25 mouse cellular contexts compared by ENCODE assay signal in genomic region chr17:83681977-83682376, GRCm38 (mm10). TPM values are rescaled to one million over a fixed set of nuclear protein-coding genes. Genes with fewer than 3 reads are reported as not detected.
DNase-seq lines count a peak whose midpoint lies in the region; ATAC-seq lines count a peak whose summit lies in the region.
"Had no signal": no experiment of that assay in that cellular context is flagged by ENCODE, and none has a peak within 500 bp of the region (broad histone marks: within the 10 kb centered on the region; RNA-seq: fewer than 3 reads in every experiment).

No protein-coding gene starts in this region.

- no peak overlapping the region for H3K4me2 ChIP-seq in liver, embryonic 13.5 days
- no peak overlapping the region for H3K4me2 ChIP-seq in liver, embryonic 11.5 days
- H3K4me2 ChIP-seq in neural tube, embryonic 15.5 days = no peak overlapping the region
- H3K4me2 ChIP-seq: embryonic facial prominence, embryonic 12.5 days; forebrain, embryonic 13.5 days; forebrain, embryonic 15.5 days had no signal

- peak; percentile 74 for ATAC-seq in frontal cortex, adult (ENCODE audit: low TSS enrichment)
- no peak for ATAC-seq in liver, embryonic 13.5 days (ENCODE audit: low read depth)
- ATAC-seq in liver, embryonic 11.5 days (replicated peaks; ENCODE audit: low FRiP score) = no peak
- ATAC-seq in neural tube, embryonic 15.5 days (ENCODE audit: low FRiP score) = no peak
- ATAC-seq: activated CD4-positive, CD25-positive, alpha-beta regulatory T cell, adult 4 months; CD4-positive, CD25-positive, alpha-beta regulatory T cell, adult 4 months; forebrain, embryonic 13.5 days; forebrain, embryonic 15.5 days had no signal

- DNase-seq in frontal cortex, postnatal 14 days (ENCODE audit: low spot score in 2 of 2) = no peak
- no peak for DNase-seq in liver, embryonic 13.5 days
- DNase-seq in liver, embryonic 11.5 days (ENCODE audit: low spot score) = no peak
- no peak for DNase-seq in neural tube, embryonic 10.5 days (ENCODE audit: extremely low spot score, low spot score)
- DNase-seq in T-cell, adult 2 months (ENCODE audit: low spot score) = no peak
- DNase-seq: adrenal gland, adult 8-10 months; adrenal gland, postnatal 14 days; adrenal gland, postnatal 36 days; B cell, adult 2 months; cerebellum, adult 11-12 months; cerebellum, adult 2 months; cerebellum, adult 9-10 months; cerebellum, postnatal 10 days; cerebellum, postnatal 25 days had no signal

- H3K4me3 ChIP-seq in liver, embryonic 13.5 days (replicated peaks) = no peak overlapping the region
- no peak overlapping the region for H3K4me3 ChIP-seq in liver, embryonic 11.5 days (ENCODE audit: low read depth, low read length)
- H3K4me3 ChIP-seq in neural tube, embryonic 15.5 days (replicated peaks) = no peak overlapping the region
- H3K4me3 ChIP-seq: embryonic facial prominence, embryonic 10.5 days; embryonic facial prominence, embryonic 12.5 days; forebrain, embryonic 13.5 days; forebrain, embryonic 15.5 days had no signal

- H3K36me3 ChIP-seq in liver, embryonic 13.5 days = no peaks in the 10 kb centered on the region
- no peaks in the 10 kb centered on the region for H3K36me3 ChIP-seq in liver, embryonic 11.5 days (ENCODE audit: control insufficient read depth, insufficient read depth, low read length)
- no peaks in the 10 kb centered on the region for H3K36me3 ChIP-seq in neural tube, embryonic 15.5 days
- H3K36me3 ChIP-seq: embryonic facial prominence, embryonic 10.5 days; embryonic facial prominence, embryonic 12.5 days; forebrain, embryonic 15.5 days had no signal

- 0 out of 2 replicates have a peak, but pooled peaks cover 2% of the 10 kb centered on the region for H3K9me3 ChIP-seq in liver, embryonic 13.5 days (replicated peaks)
- no peaks in the 10 kb centered on the region for H3K9me3 ChIP-seq in liver, embryonic 11.5 days (ENCODE audit: control insufficient read depth, low read length)
- no peaks in the 10 kb centered on the region for H3K9me3 ChIP-seq in neural tube, embryonic 15.5 days (replicated peaks)
- H3K9me3 ChIP-seq: embryonic facial prominence, embryonic 10.5 days; embryonic facial prominence, embryonic 12.5 days; forebrain, embryonic 15.5 days had no signal

- 0 out of 2 replicates have a peak overlapping the region, but pooled peaks have one; percentile 22 for H3K9ac ChIP-seq in liver, embryonic 13.5 days
- no peak overlapping the region for H3K9ac ChIP-seq in liver, embryonic 11.5 days (ENCODE audit: low read depth, low read length)
- H3K9ac ChIP-seq in neural tube, embryonic 15.5 days (replicated peaks) = no peak overlapping the region
- H3K9ac ChIP-seq: embryonic facial prominence, embryonic 12.5 days; forebrain, embryonic 13.5 days; forebrain, embryonic 15.5 days had no signal

- WGBS in liver, embryonic 13.5 days (ENCODE audit: insufficient replicate concordance) = 65% methylated on average over 7 of the region's 7 CpGs
- 62% methylated on average over 7 of the region's 7 CpGs for WGBS in liver, embryonic 11.5 days
- WGBS in neural tube, embryonic 15.5 days = 26% methylated on average over 7 of the region's 7 CpGs

- no peaks in the 10 kb centered on the region for H3K27me3 ChIP-seq in liver, embryonic 13.5 days
- no peaks in the 10 kb centered on the region for H3K27me3 ChIP-seq in liver, embryonic 11.5 days (replicated peaks; ENCODE audit: control insufficient read depth, insufficient read depth, low read length)
- no peaks in the 10 kb centered on the region for H3K27me3 ChIP-seq in neural tube, embryonic 15.5 days (replicated peaks)
- H3K27me3 ChIP-seq: CH12.LX; embryonic facial prominence, embryonic 12.5 days; forebrain, embryonic 13.5 days; forebrain, embryonic 15.5 days had no signal

- peaks cover 32% of the 10 kb centered on the region for H3K4me1 ChIP-seq in liver, embryonic 13.5 days (replicated peaks)
- H3K4me1 ChIP-seq in liver, embryonic 11.5 days (replicated peaks; ENCODE audit: control insufficient read depth, insufficient read depth, low read length) = no peaks in the 10 kb centered on the region; the same call in 1 of the 2 replicates
- no peaks in the 10 kb centered on the region for H3K4me1 ChIP-seq in neural tube, embryonic 15.5 days
- H3K4me1 ChIP-seq: embryonic facial prominence, embryonic 10.5 days; embryonic facial prominence, embryonic 12.5 days; forebrain, embryonic 13.5 days; forebrain, embryonic 15.5 days had no signal

- H3K27ac ChIP-seq in liver, embryonic 13.5 days = no peak overlapping the region
- no peak overlapping the region for H3K27ac ChIP-seq in liver, embryonic 11.5 days (ENCODE audit: low read depth, low read length)
- H3K27ac ChIP-seq in neural tube, embryonic 15.5 days (replicated peaks) = 0 out of 2 replicates have a peak overlapping the region, but pooled peaks have one; percentile 23
- H3K27ac ChIP-seq: embryonic facial prominence, embryonic 10.5 days; embryonic facial prominence, embryonic 12.5 days; forebrain, embryonic 13.5 days; forebrain, embryonic 15.5 days had no signal

RNA-seq across cellular contexts. Expression of gene Mta3, which starts 24.0 kb away (rescaled TPM):
- polyA plus RNA-seq in liver, embryonic 13.5 days (2015; fragmentation: Nextera tagmentation; extraction: Ambion mirVana) = 44.1 and 50.4 TPM in 2 replicates
- 63.0 and 67.2 TPM in 2 replicates for polyA plus RNA-seq in liver, embryonic 11.5 days (2014; fragmentation: Nextera tagmentation; extraction: Ambion mirVana)
- 34.8 and 43.2 TPM in 2 replicates for polyA plus RNA-seq in neural tube, embryonic 15.5 days (2015; fragmentation: Nextera tagmentation; extraction: Ambion mirVana)

RNA-seq across cellular contexts. Expression of gene Kcng3, which starts 50.3 kb away (rescaled TPM):
- polyA plus RNA-seq in liver, embryonic 13.5 days (2015; fragmentation: Nextera tagmentation; extraction: Ambion mirVana) = 0.03 TPM in 1 of 2 replicates, not detected in the other
- 0.19 TPM in 1 of 2 replicates, not detected in the other for polyA plus RNA-seq in liver, embryonic 11.5 days (2014; fragmentation: Nextera tagmentation; extraction: Ambion mirVana)
- polyA plus RNA-seq in neural tube, embryonic 15.5 days (2015; fragmentation: Nextera tagmentation; extraction: Ambion mirVana) = 0.05 and 0.09 TPM in 2 replicates
- polyA plus RNA-seq: embryonic facial prominence, embryonic 10.5 days; embryonic facial prominence, embryonic 12.5 days; embryonic facial prominence, embryonic 14.5 days; forebrain, embryonic 11.5 days; forebrain, embryonic 13.5 days had no signal
